Mouse (Mus musculus): ENCODE measurements around the gene Trak1. TPM values are rescaled to one million over a fixed set of nuclear protein-coding genes. Genes with fewer than 3 reads are reported as not detected.

Gene Trak1
- polyA plus RNA-seq, 1 experiment from 2014 or later, result 60.7 TPM

DNA sequence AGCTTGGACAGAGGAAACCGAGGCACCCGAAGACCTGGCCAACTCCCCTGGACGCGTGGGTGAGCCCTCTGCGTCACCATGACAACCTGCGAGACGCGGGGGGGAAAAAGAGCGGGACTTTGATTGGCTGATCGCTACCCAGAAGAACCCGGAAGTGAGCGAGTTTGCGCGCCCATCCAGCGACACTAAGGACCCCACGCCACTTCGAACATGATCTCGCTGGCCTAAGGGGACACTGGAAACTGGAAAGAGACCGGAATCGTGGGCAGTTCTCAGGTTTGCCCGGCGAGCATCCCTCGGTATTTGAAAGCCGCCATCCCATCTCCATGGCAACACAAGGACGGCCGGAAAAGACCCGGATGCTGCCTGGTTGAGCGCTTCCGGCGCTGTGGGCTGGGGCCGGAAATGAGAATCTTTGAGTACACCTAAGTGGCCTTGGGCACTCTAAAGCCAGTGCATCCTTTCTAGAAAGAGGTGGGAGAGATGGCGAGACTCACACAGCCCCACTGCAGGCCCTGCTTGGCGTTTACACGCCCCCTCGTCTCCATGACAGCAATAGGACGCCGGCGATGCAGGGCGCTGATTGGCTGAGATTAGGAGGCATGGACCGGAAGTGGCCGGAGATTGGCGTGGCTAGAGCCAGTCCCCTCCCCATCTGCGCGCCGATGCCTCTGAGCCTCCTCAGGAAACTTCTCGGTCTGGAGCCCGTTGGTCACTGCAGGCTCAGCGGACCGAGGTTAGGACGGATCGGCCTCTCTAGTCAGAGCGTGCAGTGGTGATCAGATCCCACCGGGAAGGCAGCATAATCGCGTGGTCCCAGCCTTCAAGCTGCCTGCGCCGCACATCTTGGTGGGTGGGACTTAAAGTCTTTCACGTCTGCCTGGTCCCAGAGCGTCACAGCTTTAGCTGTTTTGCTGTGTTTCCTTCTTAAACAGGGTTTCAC, 19.9 kb upstream of the Trak1 start, which contains the start of gene Ulk4:
Gene Ulk4 (minus strand): TSS at position 80 of the 943 bp plus-strand sequence.
- Histone ChIP-seq H3K4me3 (peak within 1 kb of the TSS; percentile 62), H3K36me3 (replicated peaks) (no peaks in the 10 kb centered on the region), H3K4me2 (peak within 1 kb of the TSS; percentile 70), H3K9ac (peak within 1 kb of the TSS; percentile 64), H3K9me3 (no peaks in the 10 kb centered on the region), H3K27ac (peak within 1 kb of the TSS; percentile 89), H3K27me3 (replicated peaks) (no peaks in the 10 kb centered on the region), H3K4me1 (peaks cover 15% of the 10 kb centered on the region)
- ATAC-seq (replicated peaks), result peak; percentile 97
- WGBS, result under 1% methylated on average over 59 of the region's 59 CpGs

DNA sequence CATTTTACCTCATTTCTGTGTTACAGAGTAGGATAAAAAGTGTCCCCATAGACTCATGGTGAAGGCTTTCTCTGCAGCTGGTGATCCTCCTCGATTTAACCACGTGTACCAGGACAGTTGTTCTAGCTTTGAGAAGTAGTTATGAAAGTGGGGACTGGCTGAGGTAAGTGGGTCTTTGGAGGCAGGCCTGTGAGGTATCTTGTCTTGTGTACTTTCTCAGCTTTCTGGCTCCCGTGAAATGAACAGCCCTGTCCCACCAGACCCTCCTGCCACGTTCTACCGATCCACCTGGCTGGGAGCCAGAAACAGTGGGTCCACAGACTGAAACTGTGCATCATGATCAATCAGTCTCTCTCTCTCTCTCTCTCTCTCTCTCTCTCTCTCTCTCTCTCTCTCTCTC, 18.1 kb upstream of the Trak1 start:
- no peak overlapping the region for H3K4me3 ChIP-seq
- H3K9me3 ChIP-seq, result no peaks in the 10 kb centered on the region
- H3K4me1 ChIP-seq, result peaks cover 15% of the 10 kb centered on the region
- ATAC-seq (replicated peaks), result no peak
- no peaks in the 10 kb centered on the region for H3K27me3 ChIP-seq (replicated peaks)
- 83% methylated on average over 5 of the region's 5 CpGs for WGBS
- no peak overlapping the region for H3K27ac ChIP-seq
- no peak overlapping the region for H3K4me2 ChIP-seq
- no peak overlapping the region for H3K9ac ChIP-seq
- no peaks in the 10 kb centered on the region for H3K36me3 ChIP-seq (replicated peaks)

DNA sequence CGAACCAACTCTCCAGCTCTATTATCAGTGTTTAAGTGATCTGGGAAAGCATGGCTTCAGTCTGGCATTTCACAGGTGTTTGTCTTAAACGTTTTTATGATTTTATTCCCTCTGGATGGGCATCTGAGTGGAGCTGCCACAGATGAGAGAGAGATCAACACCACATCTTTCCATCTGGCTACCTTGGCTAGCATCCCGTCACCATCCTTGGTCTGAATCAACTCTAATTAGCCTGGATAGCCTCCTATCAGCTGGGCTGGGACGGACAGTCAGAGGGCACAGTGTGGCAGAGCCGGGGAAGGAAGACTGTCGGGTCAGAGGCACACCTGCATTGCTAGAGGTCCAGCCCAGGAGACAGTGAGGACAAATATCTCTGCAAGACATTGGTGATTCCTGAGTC, 15.4 kb upstream of the Trak1 start:
- H3K36me3 ChIP-seq (replicated peaks), result no peaks in the 10 kb centered on the region
- H3K9me3 ChIP-seq, result no peaks in the 10 kb centered on the region
- 88% methylated on average over 6 of the region's 6 CpGs for WGBS

GRCm38 (mm10) chr9:121283620-121284185, 13.6 kb upstream of the Trak1 start:
- no peaks in the 10 kb centered on the region for H3K36me3 ChIP-seq (replicated peaks)
- H3K4me3 ChIP-seq, result no peak overlapping the region
- ATAC-seq (replicated peaks), result no peak
- H3K9me3 ChIP-seq, result no peaks in the 10 kb centered on the region
- H3K9ac ChIP-seq, result no peak overlapping the region
- no peaks in the 10 kb centered on the region for H3K27me3 ChIP-seq (replicated peaks)
- no peak overlapping the region for H3K4me2 ChIP-seq
- no peak overlapping the region for H3K27ac ChIP-seq
- WGBS, result 96% methylated on average over 6 of the region's 6 CpGs
- peaks cover 10% of the 10 kb centered on the region; the same call in 1 of the 2 replicates for H3K4me1 ChIP-seq

More for the DNA sequence above, 15.4 kb upstream of the Trak1 start:
- Histone ChIP-seq H3K4me1 (peaks cover 16% of the 10 kb centered on the region; the same call in 1 of the 2 replicates), H3K9ac (no peak overlapping the region), H3K4me3 (no peak overlapping the region), H3K27ac (no peak overlapping the region), H3K27me3 (replicated peaks) (no peaks in the 10 kb centered on the region), H3K4me2 (no peak overlapping the region)
- ATAC-seq (replicated peaks), result no peak

- no peak for ATAC-seq (replicated peaks)
- no peak overlapping the region for H3K27ac ChIP-seq
- 90% methylated on average over 3 of the region's 3 CpGs for WGBS
- no peaks in the 10 kb centered on the region for H3K36me3 ChIP-seq (replicated peaks)
- no peak overlapping the region for H3K9ac ChIP-seq
- H3K4me1 ChIP-seq, result peaks cover 10% of the 10 kb centered on the region; the same call in 1 of the 2 replicates
- no peak overlapping the region for H3K4me2 ChIP-seq
- no peaks in the 10 kb centered on the region for H3K27me3 ChIP-seq (replicated peaks)
- no peak overlapping the region for H3K4me3 ChIP-seq
- H3K9me3 ChIP-seq, result no peaks in the 10 kb centered on the region
These were observed 12.9 kb upstream of the Trak1 start for GRCm38 (mm10) chr9:121284422-121284821.

GRCm38 (mm10) chr9:121285341-121286324, 11.7 kb upstream of the Trak1 start:
- WGBS, result 18% methylated on average over 29 of the region's 29 CpGs
- Histone ChIP-seq H3K27me3 (replicated peaks) (no peaks in the 10 kb centered on the region), H3K4me3 (peak overlapping the region; percentile 47)

DNA sequence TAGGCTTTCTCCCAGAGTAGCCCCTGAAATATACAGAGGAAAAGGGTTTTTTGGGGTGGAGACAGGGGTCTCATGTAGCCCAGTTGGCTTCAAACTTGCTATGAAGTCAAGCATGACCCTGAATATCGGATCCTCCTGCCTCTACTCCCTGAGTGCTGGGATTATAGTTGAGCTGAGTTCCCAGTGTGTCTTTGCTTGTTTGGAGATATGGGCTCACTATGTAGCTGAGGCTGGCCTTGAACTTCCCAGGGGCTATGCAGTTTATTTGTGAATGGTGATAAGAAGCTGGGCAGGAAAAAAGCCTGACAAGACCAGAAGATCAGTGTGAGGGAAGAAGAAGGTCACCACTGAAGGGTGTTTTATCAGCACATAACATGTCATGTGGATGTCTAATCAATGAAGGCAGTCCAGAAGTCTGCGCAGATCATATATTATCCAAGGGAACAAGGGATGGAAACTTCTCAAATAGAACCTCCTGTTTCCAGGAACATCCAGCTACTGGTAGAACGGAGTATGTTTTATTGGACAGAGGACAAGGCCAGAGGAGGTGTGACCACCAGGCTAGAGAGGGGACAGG, 10.9 kb upstream of the Trak1 start:
- 73% methylated on average over 3 of the region's 3 CpGs for WGBS
- no peaks in the 10 kb centered on the region for H3K9me3 ChIP-seq
- H3K36me3 ChIP-seq (replicated peaks), result no peaks in the 10 kb centered on the region
- peak overlapping the region; percentile 47 for H3K4me3 ChIP-seq
- no peak overlapping the region for H3K27ac ChIP-seq
- ATAC-seq (replicated peaks), result 0 out of 2 replicates have a peak, but pooled peaks have one; percentile 4
- peaks cover 10% of the 10 kb centered on the region; the same call in 1 of the 2 replicates for H3K4me1 ChIP-seq
- peak overlapping the region; percentile 42; the same call in 1 of the 2 replicates for H3K9ac ChIP-seq
- H3K27me3 ChIP-seq (replicated peaks), result no peaks in the 10 kb centered on the region
- H3K4me2 ChIP-seq, result peak overlapping the region; percentile 71

More at GRCm38 (mm10) chr9:121285341-121286324, 11.7 kb upstream of the Trak1 start:
- no peaks in the 10 kb centered on the region for H3K36me3 ChIP-seq (replicated peaks)
- H3K27ac ChIP-seq, result 0 out of 2 replicates have a peak overlapping the region, but pooled peaks have one; percentile 19
- no peaks in the 10 kb centered on the region for H3K9me3 ChIP-seq
- peaks cover 10% of the 10 kb centered on the region; the same call in 1 of the 2 replicates for H3K4me1 ChIP-seq
- peak; percentile 72 for ATAC-seq (replicated peaks)
- peak overlapping the region; percentile 71 for H3K4me2 ChIP-seq
- peak overlapping the region; percentile 42 for H3K9ac ChIP-seq

DNA sequence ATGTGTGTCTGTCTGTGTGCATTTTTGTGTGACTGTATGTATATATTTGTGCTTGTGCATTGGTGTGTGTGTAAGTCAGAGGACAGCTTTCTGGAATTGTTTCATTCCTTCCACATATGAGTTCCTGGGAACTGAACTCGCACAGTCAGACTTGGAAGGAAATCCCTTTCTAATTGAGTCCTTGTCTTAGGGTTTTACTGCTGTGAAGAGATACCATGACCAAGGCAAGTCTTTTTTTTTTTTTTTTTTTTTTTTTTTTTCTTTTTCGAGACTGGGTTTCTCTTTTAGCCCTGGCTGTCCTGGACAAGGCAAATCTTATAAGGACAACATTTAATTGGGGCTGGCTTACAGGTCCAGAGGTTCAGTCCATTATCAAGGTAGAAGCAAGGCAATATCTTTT, 6.0 kb upstream of the Trak1 start:
- Histone ChIP-seq H3K4me2 (no peak overlapping the region), H3K36me3 (replicated peaks) (no peaks in the 10 kb centered on the region), H3K9me3 (no peaks in the 10 kb centered on the region), H3K4me3 (no peak overlapping the region), H3K4me1 (peaks cover 2% of the 10 kb centered on the region; the same call in 1 of the 2 replicates), H3K27me3 (replicated peaks) (no peaks in the 10 kb centered on the region), H3K9ac (no peak overlapping the region), H3K27ac (no peak overlapping the region)
- WGBS, result 69% methylated on average over 2 of the region's 2 CpGs
- no peak for ATAC-seq (replicated peaks)

GRCm38 (mm10) chr9:121293187-121293586, 4.1 kb upstream of the Trak1 start:
- H3K4me3 ChIP-seq, result no peak overlapping the region
- ATAC-seq (replicated peaks), result no peak
- H3K27me3 ChIP-seq (replicated peaks), result no peaks in the 10 kb centered on the region
- H3K9ac ChIP-seq, result no peak overlapping the region
- 90% methylated on average over 7 of the region's 7 CpGs for WGBS
- no peaks in the 10 kb centered on the region for H3K36me3 ChIP-seq (replicated peaks)
- no peak overlapping the region for H3K4me2 ChIP-seq
- no peak overlapping the region for H3K27ac ChIP-seq
- no peaks in the 10 kb centered on the region for H3K9me3 ChIP-seq
- peaks cover 9% of the 10 kb centered on the region for H3K4me1 ChIP-seq

GRCm38 (mm10) chr9:121295221-121295620, 2.1 kb upstream of the Trak1 start:
- H3K4me3 ChIP-seq, result no peak overlapping the region
- H3K27ac ChIP-seq, result no peak overlapping the region
- H3K27me3 ChIP-seq (replicated peaks), result no peaks in the 10 kb centered on the region
- no peak for ATAC-seq (replicated peaks)
- peaks cover 29% of the 10 kb centered on the region for H3K4me1 ChIP-seq
- no peaks in the 10 kb centered on the region for H3K36me3 ChIP-seq (replicated peaks)
- 86% methylated on average over 7 of the region's 7 CpGs for WGBS
- H3K4me2 ChIP-seq, result no peak overlapping the region
- H3K9me3 ChIP-seq, result no peaks in the 10 kb centered on the region
- no peak overlapping the region for H3K9ac ChIP-seq

- peak overlapping the region; percentile 75; the same call in 1 of the 2 replicates for H3K27ac ChIP-seq
- ATAC-seq (replicated peaks), result no peak
- H3K9ac ChIP-seq, result peak overlapping the region; percentile 85
- H3K36me3 ChIP-seq (replicated peaks), result no peaks in the 10 kb centered on the region
- H3K9me3 ChIP-seq, result no peaks in the 10 kb centered on the region
- peak overlapping the region; percentile 95 for H3K4me2 ChIP-seq
- no peaks in the 10 kb centered on the region for H3K27me3 ChIP-seq (replicated peaks)
- H3K4me1 ChIP-seq, result peaks cover 40% of the 10 kb centered on the region
- H3K4me3 ChIP-seq, result peak overlapping the region; percentile 88
- WGBS, result 2% methylated on average over 7 of the region's 7 CpGs
These were observed 730 bp downstream of the Trak1 start for GRCm38 (mm10) chr9:121298065-121298398.

Data from midbrain, embryonic 15.5 days (tissue).